Comparison of ENCODE assay signal across 13 mouse cellular contexts in genomic region chr9:106212594-106212981, GRCm38 (mm10). TPM values are rescaled to one million over a fixed set of nuclear protein-coding genes. Genes with fewer than 3 reads are reported as not detected.
DNase-seq lines count a peak whose midpoint lies in the region; ATAC-seq and TF ChIP-seq lines count a peak whose summit lies in the region.
"Had no signal": no experiment of that assay in that cellular context is flagged by ENCODE, and none has a peak within 500 bp of the region (broad histone marks: within the 10 kb centered on the region; RNA-seq: fewer than 3 reads in every experiment).

No protein-coding gene starts in this region.

- no peaks in the 10 kb centered on the region for H3K9me3 ChIP-seq in intestine, embryonic 14.5 days (ENCODE audit: control insufficient read depth, low read length)
- H3K9me3 ChIP-seq in intestine, embryonic 16.5 days (ENCODE audit: control insufficient read depth, low read length): no peaks in the 10 kb centered on the region
- no peaks in the 10 kb centered on the region for H3K9me3 ChIP-seq in stomach, embryonic 15.5 days
- H3K9me3 ChIP-seq in stomach, postnatal 0 days (ENCODE audit: control insufficient read depth, low read length): no peaks in the 10 kb centered on the region
- H3K9me3 ChIP-seq: hindbrain, embryonic 15.5 days; midbrain, embryonic 12.5 days had no signal

- no peak overlapping the region for H3K9ac ChIP-seq in intestine, embryonic 14.5 days (ENCODE audit: low read length)
- H3K9ac ChIP-seq in intestine, embryonic 16.5 days (ENCODE audit: low read depth, low read length): no peak overlapping the region
- H3K9ac ChIP-seq in stomach, embryonic 15.5 days: no peak overlapping the region
- H3K9ac ChIP-seq in stomach, postnatal 0 days (ENCODE audit: low read length): no peak overlapping the region
- H3K9ac ChIP-seq: hindbrain, embryonic 15.5 days; liver, postnatal 0 days; midbrain, embryonic 12.5 days had no signal

- 70% methylated on average over 12 of the region's 12 CpGs for WGBS in intestine, embryonic 14.5 days
- WGBS in intestine, embryonic 16.5 days: 70% methylated on average over 12 of the region's 12 CpGs
- 74% methylated on average over 12 of the region's 12 CpGs for WGBS in stomach, embryonic 15.5 days
- WGBS in stomach, postnatal 0 days: 56% methylated on average over 12 of the region's 12 CpGs

- no peak overlapping the region for H3K4me2 ChIP-seq in intestine, embryonic 14.5 days (ENCODE audit: low read length)
- no peak overlapping the region for H3K4me2 ChIP-seq in intestine, embryonic 16.5 days (ENCODE audit: low read depth, low read length)
- peak overlapping the region; percentile 50; the same call in 1 of the 2 replicates for H3K4me2 ChIP-seq in stomach, embryonic 15.5 days
- H3K4me2 ChIP-seq in stomach, postnatal 0 days (replicated peaks; ENCODE audit: low read depth): no peak overlapping the region

- TF ChIP-seq CTCF in stomach, postnatal 0 days (IDR thresholded peaks at IDR 0.05; ENCODE audit: low read depth): no peak

- no peaks in the 10 kb centered on the region for H3K27me3 ChIP-seq in intestine, embryonic 14.5 days (replicated peaks; ENCODE audit: control insufficient read depth, insufficient read depth, low read length)
- no peaks in the 10 kb centered on the region for H3K27me3 ChIP-seq in intestine, embryonic 16.5 days (replicated peaks; ENCODE audit: control insufficient read depth, insufficient read depth, low read length)
- no peaks in the 10 kb centered on the region for H3K27me3 ChIP-seq in stomach, embryonic 15.5 days (replicated peaks)
- no peaks in the 10 kb centered on the region for H3K27me3 ChIP-seq in stomach, postnatal 0 days (ENCODE audit: control insufficient read depth, insufficient read depth, low read length)
- H3K27me3 ChIP-seq: hindbrain, embryonic 15.5 days; midbrain, embryonic 12.5 days; Patski had no signal

- peak; percentile 56 for DNase-seq in cerebellum, adult 9-11 months
- no peak for DNase-seq in cerebellum, postnatal 10 days
- no peak for DNase-seq in intestine, embryonic 14.5 days (ENCODE audit: low spot score)
- no peak for DNase-seq in stomach, postnatal 0 days (ENCODE audit: low spot score)
- DNase-seq in right cerebral cortex, postnatal 10 days (ENCODE audit: low spot score in 2 of 2): no peak
- DNase-seq in layer of hippocampus, adult 11-12 months (ENCODE audit: low spot score): no peak

- H3K4me3 ChIP-seq in intestine, embryonic 14.5 days (ENCODE audit: low read depth, low read length): no peak overlapping the region
- no peak overlapping the region for H3K4me3 ChIP-seq in intestine, embryonic 16.5 days (ENCODE audit: low read length)
- no peak overlapping the region for H3K4me3 ChIP-seq in stomach, embryonic 15.5 days (replicated peaks)
- H3K4me3 ChIP-seq in stomach, postnatal 0 days (ENCODE audit: low read depth, low read length): no peak overlapping the region
- H3K4me3 ChIP-seq: myocyte had no signal

- TF ChIP-seq EP300 in stomach, postnatal 0 days (optimal IDR thresholded peaks at IDR 0.05): no peak

- H3K27ac ChIP-seq in intestine, embryonic 14.5 days (ENCODE audit: low read depth): no peak overlapping the region
- H3K27ac ChIP-seq in intestine, embryonic 16.5 days (ENCODE audit: low read length): no peak overlapping the region
- no peak overlapping the region for H3K27ac ChIP-seq in stomach, embryonic 15.5 days
- H3K27ac ChIP-seq in stomach, postnatal 0 days (replicated peaks): no peak overlapping the region
- H3K27ac ChIP-seq: hindbrain, embryonic 15.5 days; midbrain, embryonic 12.5 days had no signal

- peaks cover 57% of the 10 kb centered on the region for H3K36me3 ChIP-seq in intestine, embryonic 14.5 days (ENCODE audit: control insufficient read depth, insufficient read depth, low read length)
- H3K36me3 ChIP-seq in intestine, embryonic 16.5 days (ENCODE audit: control insufficient read depth, insufficient read depth, low read length): peaks cover 9% of the 10 kb centered on the region; the same call in 1 of the 2 replicates
- H3K36me3 ChIP-seq in stomach, embryonic 15.5 days: peaks cover 11% of the 10 kb centered on the region
- peaks cover 16% of the 10 kb centered on the region for H3K36me3 ChIP-seq in stomach, postnatal 0 days (ENCODE audit: control insufficient read depth, insufficient read depth, low read length)

- ATAC-seq in intestine, embryonic 14.5 days (replicated peaks; ENCODE audit: low FRiP score, low TSS enrichment, low read depth): 0 out of 2 replicates have a peak, but pooled peaks have one; percentile 16
- no peak for ATAC-seq in intestine, embryonic 16.5 days
- ATAC-seq in stomach, embryonic 15.5 days (ENCODE audit: insufficient read depth, low FRiP score, low read depth): no peak
- ATAC-seq in stomach, postnatal 0 days (ENCODE audit: low FRiP score, low TSS enrichment): no peak; the same call in 1 of the 2 replicates

- H3K4me1 ChIP-seq in intestine, embryonic 14.5 days (replicated peaks; ENCODE audit: control insufficient read depth, insufficient read depth, low read length): no peaks in the 10 kb centered on the region; the same call in 1 of the 2 replicates
- peaks cover 6% of the 10 kb centered on the region for H3K4me1 ChIP-seq in intestine, embryonic 16.5 days (ENCODE audit: control insufficient read depth, insufficient read depth, low read length)
- peaks cover 16% of the 10 kb centered on the region for H3K4me1 ChIP-seq in stomach, embryonic 15.5 days
- no peaks in the 10 kb centered on the region for H3K4me1 ChIP-seq in stomach, postnatal 0 days (replicated peaks; ENCODE audit: control insufficient read depth, insufficient read depth)

RNA-seq across cellular contexts. Expression of gene Twf2, which starts 9.7 kb away (rescaled TPM):
- polyA plus RNA-seq in intestine, embryonic 14.5 days (2014; fragmentation: Nextera tagmentation; extraction: Ambion mirVana): 56.4 and 59.5 TPM in 2 replicates
- 48.6 and 50.0 TPM in 2 replicates for polyA plus RNA-seq in intestine, embryonic 16.5 days (2015; fragmentation: Nextera tagmentation; extraction: Ambion mirVana)
- polyA plus RNA-seq in stomach, embryonic 15.5 days (2015; fragmentation: Nextera tagmentation; extraction: Ambion mirVana): 53.9 and 64.0 TPM in 2 replicates
- polyA plus RNA-seq in stomach, postnatal 0 days (2015; fragmentation: Nextera tagmentation; extraction: Ambion mirVana): 27.1 and 27.7 TPM in 2 replicates

RNA-seq across cellular contexts. Expression of gene Tlr9, which starts 9.8 kb away (rescaled TPM):
- 0.08 TPM in 1 of 2 replicates, not detected in the other for polyA plus RNA-seq in intestine, embryonic 14.5 days (2014; fragmentation: Nextera tagmentation; extraction: Ambion mirVana)
- polyA plus RNA-seq in intestine, embryonic 16.5 days (2015; fragmentation: Nextera tagmentation; extraction: Ambion mirVana): 0.04 and 0.05 TPM in 2 replicates
- polyA plus RNA-seq in stomach, embryonic 15.5 days (2015; fragmentation: Nextera tagmentation; extraction: Ambion mirVana): 0.12 and 0.15 TPM in 2 replicates
- 0.05 and 0.07 TPM in 2 replicates for polyA plus RNA-seq in stomach, postnatal 0 days (2015; fragmentation: Nextera tagmentation; extraction: Ambion mirVana)
- polyA plus RNA-seq: midbrain, embryonic 12.5 days; myocyte had no signal

RNA-seq across cellular contexts. Expression of gene Ppm1m, which starts 13.0 kb away (rescaled TPM):
- 31.2 and 33.6 TPM in 2 replicates for polyA plus RNA-seq in intestine, embryonic 14.5 days (2014; fragmentation: Nextera tagmentation; extraction: Ambion mirVana)
- polyA plus RNA-seq in intestine, embryonic 16.5 days (2015; fragmentation: Nextera tagmentation; extraction: Ambion mirVana): 23.4 and 26.3 TPM in 2 replicates
- 39.0 and 42.0 TPM in 2 replicates for polyA plus RNA-seq in stomach, embryonic 15.5 days (2015; fragmentation: Nextera tagmentation; extraction: Ambion mirVana)
- 15.2 and 16.5 TPM in 2 replicates for polyA plus RNA-seq in stomach, postnatal 0 days (2015; fragmentation: Nextera tagmentation; extraction: Ambion mirVana)

RNA-seq across cellular contexts. Expression of gene Alas1, which starts 35.9 kb away (rescaled TPM):
- polyA plus RNA-seq in intestine, embryonic 14.5 days (2014; fragmentation: Nextera tagmentation; extraction: Ambion mirVana): 102 and 109 TPM in 2 replicates
- polyA plus RNA-seq in intestine, embryonic 16.5 days (2015; fragmentation: Nextera tagmentation; extraction: Ambion mirVana): 129 and 131 TPM in 2 replicates
- polyA plus RNA-seq in stomach, embryonic 15.5 days (2015; fragmentation: Nextera tagmentation; extraction: Ambion mirVana): 109 TPM in 2 replicates
- polyA plus RNA-seq in stomach, postnatal 0 days (2015; fragmentation: Nextera tagmentation; extraction: Ambion mirVana): 145 and 152 TPM in 2 replicates

RNA-seq across cellular contexts. Expression of gene Wdr82, which starts 41.9 kb away (rescaled TPM):
- polyA plus RNA-seq in intestine, embryonic 14.5 days (2014; fragmentation: Nextera tagmentation; extraction: Ambion mirVana): 22.9 and 23.8 TPM in 2 replicates
- 12.4 and 12.8 TPM in 2 replicates for polyA plus RNA-seq in intestine, embryonic 16.5 days (2015; fragmentation: Nextera tagmentation; extraction: Ambion mirVana)
- polyA plus RNA-seq in stomach, embryonic 15.5 days (2015; fragmentation: Nextera tagmentation; extraction: Ambion mirVana): 19.7 and 20.4 TPM in 2 replicates
- polyA plus RNA-seq in stomach, postnatal 0 days (2015; fragmentation: Nextera tagmentation; extraction: Ambion mirVana): 9.1 and 10.3 TPM in 2 replicates
